In the genomic region with DNA sequence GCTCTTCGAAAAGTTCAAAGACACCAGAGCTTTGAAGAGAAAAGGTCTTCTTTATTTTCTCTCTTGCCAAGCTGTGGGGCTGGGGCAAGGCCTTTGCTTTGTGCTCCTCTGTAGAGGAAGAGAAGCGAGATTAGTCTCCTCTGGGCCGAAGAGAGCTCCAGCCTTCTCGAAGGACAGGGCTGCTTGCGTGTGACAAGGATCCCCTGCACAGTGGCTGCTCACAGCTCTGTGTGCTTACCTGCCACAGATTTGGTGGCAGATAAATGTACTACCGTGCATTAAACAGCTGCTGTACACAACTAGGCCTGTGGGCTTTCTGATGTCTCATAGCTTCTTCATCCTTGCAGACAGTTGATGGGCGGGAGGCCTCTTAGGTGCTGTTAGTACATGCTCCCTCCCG, we compare ENCODE assay signal across 23 mouse cellular contexts.
A peak's percentile ranks its signal among the peaks of the same experiment; 100 is the strongest.
DNase-seq lines count a peak whose midpoint lies in the region; ATAC-seq and TF ChIP-seq lines count a peak whose summit lies in the region.
"Had no signal": no experiment of that assay in that cellular context is flagged by ENCODE, and none has a peak within 500 bp of the region (broad histone marks: within the 10 kb centered on the region; RNA-seq: fewer than 3 reads in every experiment).

No protein-coding gene starts in this region.

- no peak for TF ChIP-seq CTCF in spleen, adult 2 months (IDR thresholded peaks at IDR 0.05; ENCODE audit: extremely low read depth, insufficient read depth, insufficient read length, insufficient replicate concordance)

- no peak for ATAC-seq in frontal cortex, adult (ENCODE audit: low TSS enrichment)
- no peak for ATAC-seq in midbrain, embryonic 13.5 days
- ATAC-seq: intestine, embryonic 15.5 days had no signal

- no peak for DNase-seq in spleen, adult 2 months (ENCODE audit: low read depth in 1 of 2, low spot score in 2 of 2)
- DNase-seq in spleen, adult 12 weeks (ENCODE audit: low spot score) = no peak
- peak; percentile 70 for DNase-seq in induced T-regulatory cell, adult 2 months (ENCODE audit: low read depth)
- DNase-seq in thymus, postnatal 0 days (ENCODE audit: low spot score) = peak; percentile 73
- DNase-seq in heart, postnatal 36 days = no peak
- DNase-seq: adrenal gland, postnatal 25 days; cerebellum, adult 11-12 months; cerebellum, postnatal 25 days; gastrocnemius, postnatal 10 days; heart, adult 2 months had no signal

- no peak overlapping the region for H3K4me2 ChIP-seq in midbrain, embryonic 13.5 days (replicated peaks)
- H3K4me2 ChIP-seq: forebrain, embryonic 12.5 days; hindbrain, embryonic 12.5 days; intestine, embryonic 15.5 days; kidney, embryonic 15.5 days; liver, embryonic 11.5 days; lung, embryonic 15.5 days; midbrain, embryonic 11.5 days; neural tube, embryonic 13.5 days; stomach, embryonic 15.5 days had no signal

- TF ChIP-seq POLR2A in spleen, adult 2 months (IDR thresholded peaks at IDR 0.05; ENCODE audit: low read depth, low read length) = no peak

- H3K4me3 ChIP-seq in spleen, adult 2 months (ENCODE audit: extremely low read depth, insufficient read depth, insufficient read length) = no peak overlapping the region
- H3K4me3 ChIP-seq in midbrain, embryonic 13.5 days (replicated peaks) = no peak overlapping the region
- H3K4me3 ChIP-seq: forebrain, embryonic 12.5 days; heart, adult 2 months; hindbrain, embryonic 12.5 days; intestine, embryonic 15.5 days; kidney, embryonic 15.5 days; lung, embryonic 15.5 days; neural tube, embryonic 13.5 days; stomach, embryonic 15.5 days had no signal

- WGBS in spleen, adult 2 months = 51% methylated on average over 8 of the region's 8 CpGs
- 76% methylated on average over 8 of the region's 8 CpGs for WGBS in midbrain, embryonic 13.5 days

- intact Hi-C loops in heart, postnatal 36 days (cut with DNase I) = no loop called here

- no peaks in the 10 kb centered on the region for H3K27me3 ChIP-seq in spleen, adult 2 months (ENCODE audit: control insufficient read depth, insufficient read depth, low read length)
- peaks cover 30% of the 10 kb centered on the region for H3K27me3 ChIP-seq in midbrain, embryonic 13.5 days
- H3K27me3 ChIP-seq: intestine, embryonic 15.5 days; kidney, embryonic 15.5 days; lung, embryonic 15.5 days; stomach, embryonic 15.5 days had no signal

- H3K4me1 ChIP-seq in spleen, adult 2 months (ENCODE audit: control insufficient read depth, insufficient read depth, insufficient read length) = peaks cover 48% of the 10 kb centered on the region; the same call in 1 of the 2 replicates
- H3K4me1 ChIP-seq in midbrain, embryonic 13.5 days (replicated peaks) = peaks cover 16% of the 10 kb centered on the region

- no peak overlapping the region for H3K9ac ChIP-seq in midbrain, embryonic 13.5 days (replicated peaks)
- H3K9ac ChIP-seq: forebrain, embryonic 12.5 days; hindbrain, embryonic 12.5 days; intestine, embryonic 15.5 days; kidney, embryonic 15.5 days; lung, embryonic 15.5 days; neural tube, embryonic 13.5 days; stomach, embryonic 15.5 days had no signal

- no peaks in the 10 kb centered on the region for H3K9me3 ChIP-seq in midbrain, embryonic 13.5 days
- H3K9me3 ChIP-seq: forebrain, embryonic 12.5 days; hindbrain, embryonic 12.5 days; intestine, embryonic 15.5 days; kidney, embryonic 15.5 days; lung, embryonic 15.5 days; neural tube, embryonic 13.5 days; stomach, embryonic 15.5 days had no signal

- peak overlapping the region; percentile 98 for H3K27ac ChIP-seq in spleen, adult 2 months (ENCODE audit: insufficient read depth, low read length)
- H3K27ac ChIP-seq in midbrain, embryonic 13.5 days = no peak overlapping the region
- H3K27ac ChIP-seq: forebrain, embryonic 12.5 days; heart, adult 2 months; hindbrain, embryonic 12.5 days; intestine, embryonic 15.5 days; kidney, embryonic 15.5 days; lung, embryonic 15.5 days; macrophage; neural tube, embryonic 13.5 days; stomach, embryonic 15.5 days had no signal

- no peaks in the 10 kb centered on the region for H3K36me3 ChIP-seq in spleen, adult 2 months (ENCODE audit: control insufficient read depth, insufficient read depth, low read length)
- no peaks in the 10 kb centered on the region for H3K36me3 ChIP-seq in midbrain, embryonic 13.5 days
- H3K36me3 ChIP-seq: forebrain, embryonic 12.5 days; G1E; hindbrain, embryonic 12.5 days; intestine, embryonic 15.5 days; kidney, embryonic 15.5 days; lung, embryonic 15.5 days; neural tube, embryonic 13.5 days; stomach, embryonic 15.5 days had no signal

Comparison
In these comparisons a context has a peak if more than half of its experiments do, and no peak if none do; other contexts are left out.
1. DNase-seq: peak in induced T-regulatory cell, adult 2 months (single experiment) and thymus, postnatal 0 days (single experiment); none in spleen, adult 2 months (0 of 2), spleen, adult 12 weeks (single experiment) and heart, postnatal 36 days (0 of 2).